Mouse (Mus musculus) stomach, postnatal 0 days (tissue): ENCODE measurements around the gene Tprgl. TPM values are rescaled to one million over a fixed set of nuclear protein-coding genes. Genes with fewer than 3 reads are reported as not detected.

ENCODE experiments used
- ATAC-seq: fragments of 200-750 bp; cut with Nextera tagmentation; 2 replicates; pipeline ENCODE4 v1.8.0; 2017; ENCODE audit not compliant: low FRiP score, low TSS enrichment
- DNase-seq: peaks from one replicate; pipeline ENCODE4 v3.0.0-alpha.2; 2016; ENCODE audit warnings: low spot score
- H3K27ac ChIP-seq: fragments of 300-500 bp; sonication (generic); replicated peaks from 2 replicates; pipeline ENCODE4 v1.5.1; 2014; ENCODE audit warnings: mild to moderate bottlenecking, control low read depth
- H3K27me3 ChIP-seq: fragments of 300-500 bp; sonication (generic); 2 replicates; pipeline ENCODE4 v1.6.1; 2014; ENCODE audit warnings: low read length; ENCODE audit not compliant: control insufficient read depth, insufficient read depth
- H3K36me3 ChIP-seq: fragments of 300-500 bp; sonication (generic); 2 replicates; pipeline ENCODE4 v1.6.1; 2014; ENCODE audit warnings: low read length, mixed read lengths; ENCODE audit not compliant: control insufficient read depth, insufficient read depth
- H3K4me1 ChIP-seq: fragments of 300-500 bp; sonication (generic); replicated peaks from 2 replicates; pipeline ENCODE4 v1.6.1; 2014; ENCODE audit warnings: antibody characterized with exemption; ENCODE audit not compliant: control insufficient read depth, insufficient read depth
- H3K4me2 ChIP-seq: fragments of 300-500 bp; sonication (generic); replicated peaks from 2 replicates; pipeline ENCODE4 v1.6.1; 2014; ENCODE audit warnings: low read depth, mild to moderate bottlenecking, control low read depth, moderate library complexity
- H3K4me3 ChIP-seq: fragments of 300-500 bp; sonication (generic); 2 replicates; pipeline ENCODE4 v1.5.1; 2014; ENCODE audit warnings: low read depth, low read length, control low read depth
- H3K9ac ChIP-seq: fragments of 300-500 bp; sonication (generic); 2 replicates; pipeline ENCODE4 v1.6.1; 2014; ENCODE audit warnings: mild to moderate bottlenecking, low read length, control low read depth, mixed read lengths
- H3K9me3 ChIP-seq: fragments of 300-500 bp; sonication (generic); 2 replicates; pipeline ENCODE4 v1.6.1; 2016; ENCODE audit warnings: low read length; ENCODE audit not compliant: control insufficient read depth
- CTCF ChIP-seq: IDR thresholded peaks from 2 replicates; pipeline ENCODE4 v1.5.1; 2016; ENCODE audit warnings: antibody characterized with exemption, low read depth, mild to moderate bottlenecking, moderate library complexity
- EP300 ChIP-seq: optimal IDR thresholded peaks from 2 replicates; pipeline ENCODE3; 2016; ENCODE audit warnings: antibody characterized with exemption
- WGBS: fragments of 180-500 bp; shearing (Covaris S2); extraction: QIAGEN DNeasy Blood & Tissue Kit; methylation state at CpG from one replicate; pipeline ENCODE4 v1.1.7; 2014; 5-methylcytosine and 5-hydroxymethylcytosine counted together
- polyA plus RNA-seq: library from polyadenylated mRNA; unstranded; fragments of >200 nt; fragmentation: Nextera tagmentation; extraction: Ambion mirVana; gene quantifications from 2 replicates; pipeline ENCODE4 v1.2.1, GENCODE M21; 2015

Gene Tprgl
- polyA plus RNA-seq, 1 experiment from 2014 or later, result 165 TPM

DNA sequence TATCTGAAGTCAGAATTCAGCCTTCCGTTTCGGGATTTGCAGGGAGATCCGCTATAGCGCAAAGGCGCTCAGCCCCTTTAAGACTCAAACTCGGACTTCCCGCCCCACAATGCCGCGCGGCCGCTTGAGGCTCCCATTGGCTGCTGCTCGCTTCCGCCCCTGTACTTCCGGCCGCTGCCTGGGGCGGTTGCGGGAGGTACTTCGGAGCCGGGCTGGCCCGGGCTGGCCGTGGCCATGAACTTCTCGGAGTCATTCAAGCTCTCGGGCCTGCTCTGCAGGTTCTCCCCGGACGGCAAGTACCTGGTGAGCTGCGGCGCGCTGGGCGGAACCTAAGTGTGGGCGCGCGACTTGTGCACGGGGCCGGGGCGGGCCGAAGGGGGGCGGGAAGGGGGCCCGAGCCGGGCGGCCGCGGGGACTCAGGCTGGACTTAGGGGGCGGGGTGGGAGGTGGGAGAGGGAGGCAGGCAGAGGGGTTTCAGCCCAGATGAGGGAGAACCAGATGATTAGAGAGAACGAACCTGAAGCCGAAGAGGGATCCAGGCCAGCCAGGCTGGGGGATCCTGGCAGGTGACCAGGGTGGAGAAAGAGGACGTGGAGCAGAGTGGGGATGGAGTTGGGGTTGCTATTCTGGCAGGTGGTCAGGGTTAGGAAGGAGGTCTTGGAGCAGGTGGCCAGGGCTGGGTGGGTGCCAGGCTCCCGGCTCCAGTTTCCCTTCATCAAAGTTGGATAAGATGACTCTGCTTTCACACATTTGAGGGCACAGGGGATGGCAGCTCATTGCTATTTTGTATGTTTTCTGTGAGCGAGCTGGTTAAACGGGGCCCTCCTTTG, 18.0 kb downstream of the Tprgl start, which contains the start of gene Wrap73:
Gene Wrap73 (plus strand): TSS at position 162 of the 830 bp plus-strand sequence.
- Histone ChIP-seq H3K36me3 (no peaks in the 10 kb centered on the region), H3K27ac (peak within 1 kb of the TSS; percentile 80), H3K27me3 (peaks cover 7% of the 10 kb centered on the region; the same call in 1 of the 2 replicates), H3K4me3 (peak within 1 kb of the TSS; percentile 74), H3K4me2 (peak within 1 kb of the TSS; percentile 78), H3K4me1 (peaks cover 11% of the 10 kb centered on the region), H3K9ac (peak within 1 kb of the TSS; percentile 74), H3K9me3 (no peaks in the 10 kb centered on the region)
- under 1% methylated on average over 44 of the region's 49 CpGs for WGBS
- ATAC-seq, result peak; percentile 94
- TF ChIP-seq EP300, result no peak
- peak; percentile 9; the same call in 1 of the 2 replicates for TF ChIP-seq CTCF
- DNase-seq, result peak; percentile 93

DNA sequence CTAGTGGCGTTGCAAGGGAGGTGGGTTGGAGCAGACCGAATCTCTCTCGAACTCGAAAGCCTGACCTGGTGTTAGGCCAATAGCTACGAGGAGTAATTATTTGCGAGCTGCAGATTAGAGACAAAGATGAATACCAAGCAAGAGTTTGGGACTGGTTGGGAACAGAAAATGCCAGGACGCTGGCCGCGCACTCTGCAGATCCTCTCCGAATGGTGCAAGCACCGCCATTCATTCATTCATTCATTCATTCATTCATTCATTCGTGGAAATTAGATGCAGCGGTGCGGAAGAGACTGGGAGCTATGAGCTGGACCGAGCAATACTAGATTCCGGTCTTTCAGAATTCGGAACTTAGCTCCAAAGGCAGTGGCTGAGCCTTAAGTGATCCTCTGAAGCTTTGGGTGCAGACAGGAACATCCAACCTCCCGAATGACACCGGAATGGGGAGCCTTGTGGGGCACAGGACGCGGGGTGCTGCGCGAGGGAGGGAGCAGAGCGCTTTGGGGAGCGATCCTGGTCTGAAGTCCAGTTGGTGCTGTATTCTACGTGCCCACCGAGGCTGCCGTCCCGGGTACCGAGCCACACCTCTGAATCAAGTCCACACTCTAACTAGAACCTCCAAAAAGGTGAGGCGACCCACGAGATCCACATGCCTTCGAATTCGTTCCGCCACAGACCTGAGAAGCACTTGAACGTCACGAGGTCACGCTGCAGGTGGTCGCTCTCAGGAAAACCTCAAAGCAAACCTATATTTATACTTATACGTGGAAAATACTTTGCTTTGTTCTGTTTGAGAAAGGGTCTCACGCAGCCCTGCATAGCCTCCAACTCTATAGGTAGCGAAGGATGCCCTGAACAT, 19.2 kb downstream of the Tprgl start:
- H3K4me2 ChIP-seq, result peak overlapping the region; percentile 87
- WGBS, result 2% methylated on average over 41 of the region's 42 CpGs
- DNase-seq (no peak), ATAC-seq (no peak)
- no peaks in the 10 kb centered on the region for H3K36me3 ChIP-seq
- TF ChIP-seq EP300 (no peak), CTCF (no peak)
- H3K9me3 ChIP-seq, result no peaks in the 10 kb centered on the region
- H3K27me3 ChIP-seq, result peaks cover 7% of the 10 kb centered on the region; the same call in 1 of the 2 replicates
- peaks cover 11% of the 10 kb centered on the region for H3K4me1 ChIP-seq
- peak overlapping the region; percentile 51 for H3K4me3 ChIP-seq
- H3K9ac ChIP-seq, result no peak overlapping the region
- no peak overlapping the region for H3K27ac ChIP-seq

DNA sequence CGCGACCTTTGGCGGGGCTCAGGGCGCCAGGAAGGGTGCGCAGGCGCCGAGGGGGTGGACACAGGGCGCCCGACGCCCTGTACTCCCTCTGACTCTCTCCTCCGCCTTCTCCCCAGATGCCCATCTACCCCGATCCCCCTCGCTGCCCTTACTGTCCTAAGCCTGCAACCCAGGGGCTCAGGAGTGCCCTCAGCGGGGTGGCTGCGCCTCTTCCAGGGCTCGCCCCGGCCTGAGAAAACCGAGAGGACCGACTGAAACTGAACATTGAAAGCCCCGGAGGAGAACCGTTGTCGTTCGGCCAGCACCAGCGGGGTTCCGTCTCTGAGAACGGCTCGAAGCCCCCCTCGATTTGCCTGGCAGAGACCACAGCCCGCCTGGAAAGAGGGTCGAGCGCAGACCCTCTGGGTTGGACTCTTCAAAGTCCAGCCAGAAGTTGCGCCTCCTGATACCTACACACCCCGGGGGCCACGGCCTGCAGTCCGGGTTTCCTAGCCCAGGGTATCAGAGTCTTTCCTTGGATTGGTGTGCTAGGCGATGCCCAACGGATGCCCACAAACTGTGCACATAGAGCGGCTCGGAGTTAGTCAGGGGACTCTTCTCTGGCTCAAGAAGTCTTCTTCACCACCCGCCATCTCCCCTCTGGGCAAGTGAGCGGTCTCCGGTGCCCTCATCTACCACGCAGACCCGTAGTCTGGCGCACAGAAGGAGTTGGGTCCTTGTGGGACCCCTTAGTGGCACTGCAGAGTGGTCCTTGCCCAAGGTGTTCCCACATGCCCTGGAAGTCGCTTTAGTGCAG, 20.1 kb downstream of the Tprgl start:
- peak overlapping the region; percentile 87 for H3K4me2 ChIP-seq
- H3K36me3 ChIP-seq, result no peaks in the 10 kb centered on the region
- TF ChIP-seq EP300 (no peak), CTCF (no peak)
- no peak for DNase-seq
- no peak overlapping the region for H3K27ac ChIP-seq
- no peaks in the 10 kb centered on the region for H3K9me3 ChIP-seq
- H3K27me3 ChIP-seq, result peaks cover 7% of the 10 kb centered on the region; the same call in 1 of the 2 replicates
- peak overlapping the region; percentile 43 for H3K9ac ChIP-seq
- H3K4me3 ChIP-seq, result peak overlapping the region; percentile 51
- ATAC-seq, result no peak
- peaks cover 11% of the 10 kb centered on the region for H3K4me1 ChIP-seq
- 4% methylated on average over 35 of the region's 46 CpGs for WGBS

DNA sequence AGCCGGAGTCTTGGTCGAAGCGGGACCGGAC, 20.5 kb downstream of the Tprgl start, which contains the start of gene Trp73:
Gene Trp73 (minus strand): TSS at position 27 of the 31 bp plus-strand sequence.
- Histone ChIP-seq H3K4me2 (peak within 1 kb of the TSS; percentile 87), H3K27me3 (peaks cover 7% of the 10 kb centered on the region; the same call in 1 of the 2 replicates), H3K36me3 (no peaks in the 10 kb centered on the region), H3K4me3 (peak within 1 kb of the TSS; percentile 51), H3K27ac (no peak within 1 kb of the TSS), H3K9me3 (no peaks in the 10 kb centered on the region), H3K4me1 (peaks cover 11% of the 10 kb centered on the region), H3K9ac (peak within 1 kb of the TSS; percentile 43)
- TF ChIP-seq EP300 (no peak), CTCF (no peak)
- ATAC-seq (no peak), DNase-seq (no peak)
- 0% methylated on average over 1 of the region's 4 CpGs for WGBS

DNA sequence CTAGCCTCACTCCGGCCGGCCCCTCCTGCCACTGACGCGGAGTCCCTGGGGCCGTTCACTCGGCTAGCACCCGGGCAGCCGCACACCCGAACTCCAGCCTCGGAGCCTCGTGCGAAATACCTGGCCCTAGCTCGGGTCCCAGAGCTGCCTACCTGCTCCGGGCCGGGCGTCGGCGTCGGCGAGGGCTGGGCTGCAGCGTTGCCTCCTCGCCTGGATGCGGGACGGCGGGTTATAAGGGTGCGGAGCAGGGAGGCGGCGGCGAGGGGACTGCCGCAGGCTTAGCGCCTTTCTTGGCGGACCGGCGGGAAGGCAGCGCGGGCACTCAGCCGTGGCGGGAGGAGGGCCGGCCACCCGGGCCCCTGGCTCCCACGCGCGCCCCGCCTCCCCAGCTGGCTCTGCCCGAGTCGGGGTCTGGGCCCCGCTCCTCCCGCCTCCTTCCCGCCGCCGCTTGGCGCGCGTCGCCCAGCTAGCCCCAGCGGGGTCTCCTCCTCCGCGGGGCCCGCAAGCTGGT, 20.7 kb downstream of the Tprgl start:
- Histone ChIP-seq H3K9me3 (no peaks in the 10 kb centered on the region), H3K27me3 (peaks cover 7% of the 10 kb centered on the region; the same call in 1 of the 2 replicates), H3K36me3 (no peaks in the 10 kb centered on the region), H3K4me1 (peaks cover 11% of the 10 kb centered on the region), H3K4me2 (peak overlapping the region; percentile 87), H3K27ac (no peak overlapping the region), H3K9ac (peak overlapping the region; percentile 43), H3K4me3 (peak overlapping the region; percentile 51)
- 2% methylated on average over 31 of the region's 59 CpGs for WGBS
- ATAC-seq (no peak), DNase-seq (no peak)
- no peak for TF ChIP-seq EP300
- TF ChIP-seq CTCF, result no peak
